Mouse (Mus musculus) NIH3T3 (cell line): ENCODE measurements around the gene Bcl7c.
"Not testable (repeated sequence)": the region's sequence is repeated elsewhere in the genome, so short reads cannot be mapped to it uniquely, and the experiment has no call there.

ENCODE experiments used
- DNase-seq: peaks from one replicate; pipeline ENCODE4 v3.0.0-alpha.2; 2012; ENCODE audit warnings: low read depth

Bcl7c gene

DNA sequence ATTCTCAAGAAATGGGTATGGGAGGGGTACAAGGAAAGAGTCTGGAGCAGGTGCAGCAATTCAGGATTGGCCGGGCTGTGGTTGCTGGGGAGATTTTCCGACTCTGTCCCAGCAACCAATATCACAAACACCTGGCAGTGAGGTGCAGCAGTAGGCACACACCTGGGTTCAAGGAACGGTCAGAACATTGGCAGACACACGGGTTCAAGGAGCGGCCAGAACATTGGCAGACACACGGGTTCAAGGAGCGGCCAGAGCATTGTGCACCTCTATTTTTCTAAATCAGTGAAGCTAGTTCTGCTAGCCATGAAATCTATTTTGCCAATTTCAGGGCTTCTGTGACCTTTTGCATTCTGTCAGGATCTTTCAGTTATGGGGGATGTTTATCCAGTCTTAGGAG, 61.2 kb downstream of the Bcl7c start:
- DNase-seq = not testable (repeated sequence)

DNA sequence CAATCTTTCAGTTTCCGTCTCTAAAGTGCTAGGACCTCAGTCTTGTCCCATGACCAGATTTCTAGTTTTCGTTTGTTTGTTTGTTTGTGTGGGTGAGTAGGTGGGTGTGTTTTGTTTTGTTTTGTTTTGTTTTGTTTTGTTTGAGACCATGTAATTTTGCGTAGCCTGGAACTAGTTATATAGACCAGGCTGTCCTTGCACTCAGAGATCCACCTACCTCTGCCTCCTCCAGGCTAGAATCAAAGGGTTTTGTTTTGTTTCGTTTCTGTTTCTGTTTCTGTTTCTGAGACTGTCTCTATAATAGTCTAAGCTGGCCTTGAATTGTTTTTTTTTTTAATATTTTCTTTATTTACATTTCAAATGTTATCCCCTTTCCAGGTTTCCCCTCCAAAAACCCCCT, 62.4 kb downstream of the Bcl7c start:
- no peak for DNase-seq

DNA sequence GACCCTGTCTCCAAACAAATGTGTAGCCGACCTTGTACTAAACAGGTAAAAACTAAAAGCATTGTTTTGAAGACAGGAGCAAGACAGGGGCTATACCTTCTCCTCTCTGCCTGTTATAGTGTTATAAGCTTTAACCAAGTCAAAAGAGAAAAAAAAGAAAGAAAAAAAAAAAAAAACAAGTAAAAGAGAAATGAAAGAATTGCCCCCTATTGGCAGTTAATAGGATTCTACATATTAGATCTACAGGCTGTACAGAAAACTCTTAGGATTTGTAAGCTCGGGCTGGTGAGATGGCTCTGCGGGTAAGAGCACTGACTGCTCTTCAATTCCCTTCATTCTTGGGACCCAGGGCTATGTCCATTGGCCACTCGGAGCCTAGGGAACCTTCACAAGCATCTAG, 66.5 kb downstream of the Bcl7c start:
- no peak for DNase-seq

DNA sequence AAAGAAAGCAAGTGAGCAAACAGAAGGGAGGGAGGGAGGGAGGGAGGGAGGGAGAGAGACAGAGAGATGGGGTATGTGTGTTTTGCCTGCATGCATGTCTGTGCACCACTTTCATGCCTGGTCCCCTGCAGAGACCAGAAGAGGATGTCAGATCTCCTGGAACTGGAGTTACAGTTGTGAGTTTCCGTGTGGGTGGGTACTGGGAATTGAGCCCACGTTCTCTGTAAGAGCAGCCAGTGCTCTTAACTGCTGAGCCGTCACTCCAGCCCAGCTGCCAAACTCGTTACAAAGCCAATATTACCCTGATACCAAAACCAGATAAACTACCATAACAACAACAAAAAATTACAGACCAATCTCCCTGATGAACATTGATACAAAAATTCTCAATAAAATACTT, 67.5 kb downstream of the Bcl7c start:
- DNase-seq = no peak

DNA sequence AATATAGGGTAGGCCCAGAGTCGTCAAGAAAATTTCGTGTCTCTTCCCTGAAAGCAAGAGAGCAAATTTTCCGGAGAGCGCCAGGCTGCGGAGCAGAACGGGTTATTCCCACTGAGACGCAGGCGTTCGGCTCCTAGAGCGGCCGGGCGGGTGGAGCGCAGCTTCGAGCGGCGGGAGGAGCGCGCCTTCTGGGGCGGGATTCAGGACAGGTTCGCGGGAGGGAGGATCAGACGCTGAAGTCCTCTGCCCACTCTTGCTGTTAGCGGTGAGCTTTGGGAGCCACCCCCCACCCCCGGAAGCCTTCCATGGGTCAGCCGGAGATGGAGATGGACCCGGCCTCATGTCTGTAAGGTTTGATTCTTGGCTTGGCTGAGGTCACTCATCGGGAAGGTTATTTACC, 71.8 kb downstream of the Bcl7c start:
- no peak for DNase-seq

DNA sequence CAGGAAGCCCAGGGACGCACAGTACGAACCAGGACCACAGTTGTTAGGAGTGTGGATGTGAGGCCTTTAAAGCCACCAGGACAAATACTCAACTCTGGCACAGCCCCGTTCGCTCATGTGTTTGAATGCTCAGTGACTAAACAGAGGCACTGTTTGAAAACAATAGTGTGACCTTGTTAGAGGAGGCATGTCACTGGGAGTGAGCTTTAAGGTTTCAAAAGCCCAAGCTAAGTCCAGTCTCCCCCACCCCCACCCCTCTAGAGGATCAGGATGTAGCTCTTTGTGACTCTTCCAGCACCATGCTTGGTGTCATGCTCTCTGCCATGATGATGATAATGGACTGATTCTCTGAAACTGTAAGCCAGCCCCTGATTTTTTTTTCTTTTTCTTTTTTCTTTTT, 77.3 kb downstream of the Bcl7c start:
- no peak for DNase-seq

DNA sequence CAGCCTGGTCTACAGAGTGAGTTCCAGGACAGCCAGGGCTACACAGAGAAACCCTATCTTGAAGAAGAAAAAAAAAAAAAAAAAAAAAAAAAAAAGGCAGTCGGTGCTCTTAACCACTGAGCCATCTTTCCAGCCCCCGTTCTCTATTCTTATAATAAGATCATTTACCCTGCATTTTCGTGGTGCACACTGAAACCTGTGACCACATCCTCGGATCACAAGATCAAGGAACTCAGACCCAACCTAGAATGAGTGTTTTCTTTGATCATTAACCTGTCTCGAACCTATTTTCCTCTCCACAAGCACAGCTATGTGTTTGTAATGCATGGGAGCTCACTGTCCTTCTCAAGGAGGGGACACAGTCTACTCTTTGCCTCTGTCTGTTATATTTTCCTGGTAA, 80.1 kb downstream of the Bcl7c start:
- no peak for DNase-seq

DNA sequence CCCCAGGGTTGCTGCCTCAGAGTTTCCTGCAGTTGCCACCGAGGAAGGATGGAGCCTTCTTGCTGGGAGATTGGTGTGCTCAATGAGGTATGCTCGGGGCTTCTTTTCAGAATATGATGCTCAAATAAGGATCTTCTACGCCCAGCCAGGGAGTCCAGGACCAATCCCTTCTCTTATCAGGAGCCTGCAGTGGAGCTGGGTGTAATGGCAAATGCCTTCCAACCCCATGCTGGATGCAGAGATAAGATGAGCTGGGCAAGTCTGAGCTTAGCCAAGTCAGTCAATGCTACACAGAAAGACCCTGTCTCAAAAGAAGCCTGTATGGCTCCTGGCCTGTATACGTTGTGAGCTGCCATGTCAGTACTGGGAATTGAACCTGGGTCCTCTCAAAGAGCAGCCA, 82.3 kb downstream of the Bcl7c start:
- DNase-seq = no peak

DNA sequence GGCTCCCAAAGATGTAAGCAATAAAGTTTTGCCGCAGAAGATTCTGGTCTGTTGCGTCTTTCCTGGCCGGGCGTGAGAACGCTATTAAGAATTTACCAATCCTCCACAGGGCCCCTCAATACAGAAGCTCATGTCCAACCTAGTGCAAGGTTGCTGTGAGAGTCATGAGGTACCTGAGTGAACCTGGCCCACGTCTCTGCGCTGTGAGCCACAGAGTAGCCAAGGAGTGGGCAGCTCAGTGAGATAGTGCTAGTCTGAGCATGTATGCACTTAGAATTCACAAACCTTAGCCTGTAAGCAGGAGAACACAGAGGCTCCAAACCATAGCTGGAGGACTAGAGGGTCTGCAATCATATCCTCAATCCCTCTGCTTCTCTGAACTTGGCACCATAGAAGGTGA, 82.7 kb downstream of the Bcl7c start:
- no peak for DNase-seq

DNA sequence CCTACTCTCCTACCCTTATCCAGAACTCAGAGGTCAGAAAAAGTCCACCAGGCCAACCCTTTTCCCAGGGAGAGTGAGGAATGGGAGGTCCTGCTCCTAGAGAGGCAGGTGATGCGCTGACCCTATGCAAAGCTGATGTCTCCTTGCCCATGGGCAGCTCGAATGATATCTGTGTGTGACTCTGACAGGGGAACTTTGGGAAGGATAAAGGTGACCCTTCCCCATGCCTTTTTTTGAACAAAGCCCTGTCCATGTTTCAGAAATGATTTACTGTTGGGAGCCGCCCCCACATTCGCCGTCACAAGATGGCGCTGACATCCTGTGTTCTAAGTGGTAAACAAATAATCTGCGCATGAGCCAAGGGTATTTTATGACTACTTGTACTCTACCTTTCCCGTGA, 90.3 kb downstream of the Bcl7c start:
- DNase-seq = not testable (repeated sequence)

DNA sequence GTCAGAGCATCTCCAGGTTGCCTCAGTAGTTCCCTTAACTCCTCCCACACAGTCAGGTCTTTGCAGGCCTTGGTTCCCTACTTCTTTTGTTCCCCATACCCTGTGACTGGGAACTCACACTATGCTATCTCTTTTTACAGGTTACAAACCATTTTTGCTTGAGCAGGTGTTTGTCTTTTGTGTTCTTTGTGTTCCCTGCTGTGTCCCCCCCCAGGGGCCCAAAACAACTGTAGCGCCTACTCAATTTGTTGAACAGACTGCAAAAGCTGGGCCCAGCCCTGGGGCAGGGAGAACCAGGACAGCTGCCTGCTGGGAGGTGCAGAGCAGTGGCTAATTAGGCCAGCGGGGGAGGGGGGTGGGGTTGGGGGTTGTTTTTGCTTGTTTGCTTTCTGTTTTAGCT, 90.8 kb downstream of the Bcl7c start:
- DNase-seq = no peak

DNA sequence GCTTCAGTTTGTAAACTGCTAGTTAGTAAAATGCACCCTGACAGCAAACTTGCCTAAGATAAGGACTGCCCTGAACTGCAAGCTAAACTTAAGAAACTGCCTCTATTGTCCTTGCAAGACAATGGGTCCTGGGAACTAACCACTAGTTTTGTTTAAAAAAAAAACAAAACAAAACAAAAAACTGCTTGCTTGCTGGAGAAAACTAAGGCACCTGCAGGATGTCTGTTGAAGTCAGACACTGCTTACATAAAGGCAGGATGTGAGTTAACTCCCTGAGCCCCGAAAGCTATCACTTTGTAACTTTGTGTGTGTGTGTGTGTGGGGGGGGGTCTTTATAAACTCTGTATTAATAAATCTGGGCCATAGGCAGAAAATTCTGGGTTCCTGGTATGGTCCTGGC, 91.9 kb downstream of the Bcl7c start:
- DNase-seq = no peak

DNA sequence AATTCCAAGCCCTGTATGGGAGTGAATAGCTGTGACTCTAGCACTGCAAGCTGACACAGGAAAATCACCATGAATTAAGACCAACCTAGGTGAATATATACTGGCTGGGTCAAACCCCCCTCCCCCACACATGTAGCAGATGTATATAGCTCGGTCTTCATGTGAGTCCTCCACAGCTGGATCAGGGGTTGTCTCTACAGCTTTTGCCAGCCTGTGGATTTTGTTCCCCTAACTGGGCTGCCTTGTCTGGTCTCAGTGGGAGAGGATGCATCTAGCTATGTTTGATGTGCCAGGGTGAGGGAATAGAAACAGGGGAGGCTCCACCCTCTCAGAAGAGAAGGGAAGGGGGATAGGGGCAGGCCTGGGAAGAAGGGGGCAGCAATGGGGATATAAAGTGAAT, 92.4 kb downstream of the Bcl7c start:
- DNase-seq = no peak

DNA sequence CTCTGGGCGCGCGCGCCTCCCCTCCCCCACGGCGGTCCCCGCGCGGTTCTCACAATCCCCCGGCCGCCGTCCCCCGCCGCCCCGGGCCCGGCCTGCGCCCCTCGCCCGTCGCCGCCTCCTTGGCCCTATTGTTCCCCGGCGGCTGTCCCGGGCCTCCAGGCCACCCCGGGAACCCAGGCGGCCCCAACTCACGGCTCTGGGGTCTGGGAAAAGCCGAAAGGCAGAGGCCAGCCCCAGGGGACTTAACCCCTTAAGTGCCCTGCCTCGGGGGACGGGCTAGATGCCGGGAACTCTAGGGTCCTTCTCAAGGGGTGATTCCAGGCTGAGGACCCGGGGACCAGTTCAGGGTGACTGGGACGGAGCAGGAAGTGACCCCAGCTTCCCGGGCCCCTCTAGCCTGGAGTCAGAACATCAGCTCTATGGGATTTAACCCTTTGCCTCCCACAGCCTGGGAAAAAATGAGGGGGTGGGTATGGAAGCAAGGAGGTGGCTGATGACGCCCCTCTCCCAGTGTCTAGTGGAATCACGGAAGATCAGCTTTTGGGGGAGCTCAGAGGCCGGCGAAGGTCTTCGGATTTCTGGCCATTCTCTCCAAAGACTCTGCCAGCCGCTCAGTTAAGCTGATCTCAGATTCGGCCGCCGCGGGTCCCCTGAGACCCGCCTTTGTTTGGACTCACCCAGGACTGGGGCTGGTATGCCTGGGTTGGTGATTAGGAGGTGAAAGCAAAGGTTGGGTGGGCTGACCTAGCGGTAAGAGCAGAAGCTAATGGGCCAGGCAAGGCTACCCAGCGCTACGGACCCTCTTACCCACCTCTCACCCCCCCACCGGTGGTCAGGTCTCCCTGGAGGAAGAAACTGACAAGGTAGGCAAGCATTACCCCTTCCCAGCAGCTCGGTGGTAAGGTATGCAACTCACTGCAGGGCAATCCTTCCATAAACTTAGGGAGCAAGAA, 93.6 kb downstream of the Bcl7c start, which contains the start of gene Zfp629:
Gene Zfp629, minus strand, starts transcription at position 907 of the 953 bp plus-strand sequence.
- DNase-seq = peak; percentile 77

DNA sequence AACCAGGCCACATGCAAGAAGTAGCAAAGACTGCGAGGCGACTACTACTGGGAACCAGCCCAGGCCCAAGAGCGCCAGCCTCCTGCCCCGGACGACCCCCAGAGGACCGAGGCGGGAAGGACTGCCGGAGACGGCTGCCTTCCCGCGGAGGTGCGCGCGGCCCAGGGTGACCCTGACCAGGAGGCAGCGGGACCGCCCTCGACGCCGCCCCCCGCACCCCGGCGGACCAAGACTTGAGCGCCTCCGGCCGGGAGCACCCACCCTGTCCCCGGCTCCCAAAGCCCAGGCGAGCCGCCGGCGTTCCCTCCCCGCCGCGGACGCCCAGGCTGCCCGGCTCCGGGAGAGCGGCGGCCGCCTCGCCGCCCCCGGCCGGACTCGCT, 94.2 kb downstream of the Bcl7c start:
- peak; percentile 63 for DNase-seq

DNA sequence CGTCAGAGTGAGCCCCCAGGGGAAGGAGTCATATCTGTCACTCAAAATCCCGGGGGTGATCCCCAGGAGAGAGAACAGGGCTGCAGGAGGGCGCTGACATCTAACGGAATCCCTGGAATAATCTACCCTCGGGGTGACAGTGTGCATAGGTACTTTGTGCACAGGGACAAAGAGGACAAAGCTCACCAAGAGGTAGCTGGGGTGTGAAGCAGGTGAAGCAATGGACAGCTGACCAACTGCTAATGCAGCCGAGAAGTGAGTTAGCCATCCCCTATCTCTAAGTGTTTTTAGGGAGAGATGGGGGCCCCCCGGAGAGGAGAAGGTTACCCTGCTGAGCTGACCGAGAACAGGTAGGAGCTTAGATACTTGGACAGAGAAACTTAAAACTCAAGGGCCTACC, 94.6 kb downstream of the Bcl7c start:
- no peak for DNase-seq

DNA sequence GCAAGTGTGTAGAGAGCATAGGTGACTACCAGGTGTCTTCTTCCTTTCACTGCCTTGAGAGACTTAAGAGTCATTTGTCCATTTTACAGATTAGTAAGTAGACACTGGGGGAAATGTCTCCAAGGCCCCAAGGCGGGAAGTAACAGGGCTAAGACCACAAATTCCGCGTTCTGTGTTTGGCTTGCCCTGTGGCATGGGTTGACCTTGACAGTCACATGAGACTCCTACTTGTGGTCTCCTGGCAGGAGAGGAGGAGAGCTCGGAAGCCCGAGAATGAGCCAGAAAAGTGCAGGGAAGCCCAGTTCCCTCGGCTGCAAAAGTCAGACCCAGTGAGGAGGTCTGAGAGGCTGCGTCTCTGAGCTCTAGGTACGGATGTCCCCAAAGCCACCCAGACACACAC, 95.2 kb downstream of the Bcl7c start:
- no peak for DNase-seq

DNA sequence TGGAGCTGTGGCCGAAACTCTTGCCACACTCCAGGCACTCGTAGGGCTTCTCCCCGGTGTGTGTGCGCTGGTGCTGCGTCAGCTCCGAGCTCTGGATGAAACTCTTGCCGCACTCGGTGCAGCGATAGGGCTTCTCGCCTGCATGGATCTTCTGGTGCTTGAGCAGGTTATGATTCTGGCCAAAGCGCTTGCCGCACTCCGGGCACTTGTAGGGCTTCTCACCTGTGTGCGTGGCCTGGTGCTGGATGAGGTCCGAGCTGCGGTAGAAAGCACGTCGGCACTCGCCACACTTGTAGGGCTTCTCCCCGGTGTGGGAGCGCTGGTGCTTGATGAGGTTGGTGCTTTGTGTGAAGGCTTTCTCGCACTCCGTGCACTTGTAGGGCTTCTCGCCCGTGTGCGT, 97.2 kb downstream of the Bcl7c start:
- no peak for DNase-seq
